Mouse (Mus musculus) thymus, postnatal 4 days (tissue): ENCODE data around the gene Zfp385c.
"Not testable (repeated sequence)": the region's sequence is repeated elsewhere in the genome, so short reads cannot be mapped to it uniquely, and the experiment has no call there.

Experiments used
- DNase-seq: peaks from one replicate; pipeline ENCODE4 v3.0.0; 2021

Gene Zfp385c

DNA sequence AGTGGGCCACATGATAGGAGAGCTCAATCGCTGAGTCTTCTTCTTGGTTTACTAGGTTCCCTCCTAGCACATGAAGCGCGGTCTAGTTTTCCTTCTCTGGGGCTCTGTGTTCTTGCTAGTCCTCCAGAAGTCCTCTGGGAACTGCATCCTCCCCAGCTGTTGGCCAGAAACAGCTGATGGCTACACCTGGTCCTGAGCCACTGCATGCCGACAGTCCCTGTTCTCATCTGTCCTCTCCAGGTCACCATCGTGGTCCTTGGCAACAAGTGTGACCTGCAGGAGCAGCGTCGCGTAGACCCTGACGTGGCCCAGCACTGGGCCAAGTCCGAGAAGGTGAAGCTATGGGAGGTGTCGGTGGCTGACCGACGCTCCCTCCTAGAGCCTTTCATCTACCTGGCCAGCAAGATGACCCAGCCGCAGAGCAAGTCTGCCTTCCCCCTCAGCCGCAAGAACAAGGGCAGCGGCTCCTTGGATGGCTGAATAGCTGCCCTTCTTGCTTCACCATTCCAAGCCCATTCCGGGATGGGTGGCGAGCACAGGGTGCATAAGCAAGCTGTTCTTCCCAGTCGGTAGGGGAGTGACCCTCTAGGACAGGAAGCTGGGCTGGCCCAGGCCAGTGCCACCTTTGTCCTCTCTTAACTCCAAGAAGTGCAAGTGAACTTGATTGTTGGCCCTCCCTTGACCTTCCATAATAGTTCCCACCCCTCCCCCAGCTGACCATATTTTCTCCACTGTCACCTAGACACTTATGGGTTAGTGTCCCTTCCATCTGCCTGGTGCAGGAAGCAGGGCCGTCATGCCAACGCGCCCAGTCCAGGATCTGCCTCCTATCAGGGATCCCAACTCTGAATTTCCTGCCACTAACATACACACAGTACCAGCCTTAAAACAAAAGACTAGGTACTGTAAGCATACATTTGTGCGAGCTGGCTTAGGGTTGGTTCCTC, 66.2 kb downstream of the Zfp385c start:
- DNase-seq = no peak

- DNase-seq = no peak
Observed at GRCm38 (mm10) chr11:100623867-100624266, 68.4 kb downstream of the Zfp385c start.

DNA sequence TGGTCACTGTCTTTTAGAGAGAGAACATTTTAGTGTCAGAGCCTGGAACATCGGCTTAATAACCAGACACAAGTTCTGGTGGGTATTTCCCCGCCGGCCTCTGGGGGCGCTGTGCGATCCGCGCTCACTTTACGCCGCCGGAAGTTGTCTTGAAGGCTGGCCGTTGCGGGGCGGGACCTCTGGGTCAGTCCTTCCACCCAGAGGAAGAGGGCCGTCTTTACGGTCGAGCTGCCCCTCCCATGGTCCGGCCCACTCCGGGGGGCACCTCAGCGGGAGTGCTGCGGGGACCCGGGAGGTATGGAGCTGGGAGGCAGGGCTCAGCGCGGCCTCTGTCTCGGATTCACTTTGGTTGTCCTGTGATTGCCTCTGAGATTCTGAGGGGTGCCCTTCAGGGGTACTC, 69.5 kb downstream of the Zfp385c start:
- peak; percentile 95 for DNase-seq

- DNase-seq = peak; percentile 67
Observed at GRCm38 (mm10) chr11:100619982-100620381, 72.3 kb downstream of the Zfp385c start, which contains the start of gene Dnajc7. Gene Dnajc7 (minus strand): TSS chr11:100620168.

DNA sequence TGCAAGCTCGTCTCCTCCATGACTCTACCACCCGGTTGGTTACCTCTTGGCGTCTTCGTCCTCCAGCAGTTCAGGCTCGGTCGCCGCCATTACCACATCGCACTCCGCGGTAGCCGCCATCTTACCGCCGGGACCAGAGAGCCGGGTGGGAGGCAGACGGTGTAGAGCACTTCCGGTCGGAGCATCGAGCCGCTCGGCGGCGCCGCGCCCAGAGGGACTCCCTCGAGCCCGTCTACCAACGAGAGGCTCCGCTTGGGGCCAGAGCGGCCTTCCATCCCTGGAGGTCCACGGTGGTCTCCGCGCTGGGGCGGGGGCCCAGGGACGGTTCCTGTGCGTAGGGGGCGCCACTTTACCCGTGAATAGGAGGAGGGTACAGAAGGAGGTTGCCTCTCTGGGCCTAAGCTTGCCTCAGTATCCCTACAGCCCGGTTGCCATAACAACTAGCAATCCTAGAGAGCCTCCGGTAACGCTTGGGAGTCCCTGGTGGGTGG, 72.7 kb downstream of the Zfp385c start:
- peak; percentile 97 for DNase-seq

DNA sequence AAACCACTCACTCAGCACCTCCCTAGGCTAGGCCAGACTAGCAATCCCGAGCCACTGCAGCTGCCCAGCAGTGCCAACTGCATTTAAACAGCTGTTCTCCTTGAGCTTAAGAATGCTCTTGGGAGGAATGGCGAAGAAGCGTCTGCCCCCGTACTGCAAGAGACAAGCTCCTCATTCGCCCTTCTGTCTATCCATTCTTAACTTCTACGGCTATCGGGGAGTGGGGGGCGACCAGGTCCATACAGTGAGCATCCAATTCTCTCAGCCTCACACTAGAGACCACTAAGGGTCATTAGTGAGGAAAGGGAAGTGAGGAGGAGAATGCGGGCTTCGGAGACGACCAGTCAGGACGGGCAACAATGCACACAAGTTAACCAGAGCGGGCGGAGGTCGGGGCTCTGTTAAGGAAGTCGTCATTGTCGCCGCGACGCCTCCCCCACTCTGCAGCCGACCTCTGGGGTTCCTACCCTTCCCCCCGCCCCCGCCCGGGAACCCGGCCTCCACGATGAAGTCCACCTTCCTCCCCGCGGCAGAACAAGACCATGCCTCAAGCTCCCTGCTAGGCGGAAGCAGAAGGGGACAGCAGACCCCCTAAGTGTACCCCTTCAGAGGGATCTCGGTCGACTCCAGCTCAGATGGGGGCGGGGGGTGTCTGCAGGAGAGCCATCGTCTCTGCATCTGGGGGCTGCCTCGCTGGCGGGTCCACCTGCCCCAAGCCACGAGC, 73.3 kb downstream of the Zfp385c start, which contains the start of gene Nkiras2:
TSS of gene Nkiras2 (plus strand) at position 484 of the 724 bp plus-strand sequence.
- DNase-seq = peak; percentile 86

DNA sequence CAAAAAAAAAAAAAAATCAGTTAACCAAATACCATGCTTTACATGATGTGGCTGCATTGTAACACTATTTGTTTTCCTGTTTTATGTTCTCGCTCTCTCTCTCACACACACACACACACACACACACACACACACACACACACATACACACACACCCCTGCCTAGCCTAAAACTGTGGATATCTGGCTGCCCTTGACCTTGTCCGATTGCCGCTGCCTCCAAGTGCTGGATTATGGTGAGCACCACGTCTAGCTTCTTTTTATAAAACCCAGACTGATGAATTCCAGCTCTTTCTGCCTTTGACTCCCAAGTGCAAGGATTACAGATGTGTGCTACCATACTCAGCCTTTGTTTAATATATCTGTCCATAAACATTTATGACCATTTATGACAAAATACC, 74.8 kb downstream of the Zfp385c start:
- no peak for DNase-seq

GRCm38 (mm10) chr11:100616836-100617235, 75.4 kb downstream of the Zfp385c start:
- not testable (repeated sequence) for DNase-seq

GRCm38 (mm10) chr11:100616332-100616731, 75.9 kb downstream of the Zfp385c start:
- no peak for DNase-seq

- DNase-seq = no peak
Observed at GRCm38 (mm10) chr11:100613241-100613640, 79.0 kb downstream of the Zfp385c start.

- no peak for DNase-seq
Observed at GRCm38 (mm10) chr11:100611627-100612026, 80.6 kb downstream of the Zfp385c start.

- no peak for DNase-seq
Observed at GRCm38 (mm10) chr11:100609997-100610680, 82.1 kb downstream of the Zfp385c start.

DNA sequence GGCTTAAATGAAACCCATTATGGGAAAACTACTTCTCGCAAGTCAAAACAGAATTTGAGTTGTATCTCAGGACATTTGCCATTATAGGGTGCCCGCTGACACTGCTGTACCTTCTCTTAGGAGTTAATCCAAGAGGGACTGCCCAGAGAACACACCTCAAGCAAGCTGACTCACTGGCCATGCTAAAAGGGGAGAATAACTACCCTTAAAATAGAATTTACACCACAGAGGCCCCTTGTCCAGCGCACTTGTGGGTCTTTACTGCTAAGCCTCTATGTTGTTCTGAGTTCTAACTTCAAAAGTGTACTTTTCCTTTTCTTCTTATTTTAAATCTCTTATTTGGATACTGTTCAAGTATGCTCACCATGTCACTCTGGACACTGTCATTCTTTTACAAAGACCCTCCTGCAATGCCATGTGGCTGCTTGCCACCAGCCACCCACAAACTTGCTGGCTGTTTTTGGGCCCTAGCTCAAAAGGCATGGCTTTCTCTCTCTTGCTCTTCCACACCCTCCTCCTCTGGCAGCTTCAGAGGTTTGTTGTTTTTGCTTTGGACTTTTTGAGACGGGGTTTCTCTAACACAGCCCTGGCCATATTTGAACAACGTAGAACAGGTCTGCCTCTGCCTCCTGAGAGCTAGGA, 82.8 kb downstream of the Zfp385c start:
- DNase-seq = no peak

- DNase-seq = no peak
Observed at GRCm38 (mm10) chr11:100608796-100609195, 83.5 kb downstream of the Zfp385c start.

GRCm38 (mm10) chr11:100607121-100607520, 85.1 kb downstream of the Zfp385c start:
- DNase-seq = no peak

DNA sequence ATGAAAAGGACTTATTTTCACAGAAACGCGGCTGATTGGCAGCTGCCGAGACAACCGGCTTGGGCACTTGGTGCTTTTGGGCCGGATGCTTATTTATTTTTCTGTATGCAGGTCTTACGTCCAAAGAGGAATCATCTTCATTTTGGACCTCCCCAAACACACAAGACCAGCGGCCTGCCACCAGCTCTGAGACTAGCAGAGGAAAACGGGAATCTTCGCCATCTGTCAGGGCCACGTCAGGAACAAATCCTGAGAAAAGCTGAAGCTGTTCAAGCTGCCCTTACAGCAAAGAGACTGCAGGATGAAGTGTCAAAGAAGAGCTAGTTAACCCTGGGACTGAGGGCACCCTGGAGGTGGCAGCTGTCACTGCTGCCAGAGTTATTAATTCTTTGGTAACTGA, 86.8 kb downstream of the Zfp385c start:
- no peak for DNase-seq

DNA sequence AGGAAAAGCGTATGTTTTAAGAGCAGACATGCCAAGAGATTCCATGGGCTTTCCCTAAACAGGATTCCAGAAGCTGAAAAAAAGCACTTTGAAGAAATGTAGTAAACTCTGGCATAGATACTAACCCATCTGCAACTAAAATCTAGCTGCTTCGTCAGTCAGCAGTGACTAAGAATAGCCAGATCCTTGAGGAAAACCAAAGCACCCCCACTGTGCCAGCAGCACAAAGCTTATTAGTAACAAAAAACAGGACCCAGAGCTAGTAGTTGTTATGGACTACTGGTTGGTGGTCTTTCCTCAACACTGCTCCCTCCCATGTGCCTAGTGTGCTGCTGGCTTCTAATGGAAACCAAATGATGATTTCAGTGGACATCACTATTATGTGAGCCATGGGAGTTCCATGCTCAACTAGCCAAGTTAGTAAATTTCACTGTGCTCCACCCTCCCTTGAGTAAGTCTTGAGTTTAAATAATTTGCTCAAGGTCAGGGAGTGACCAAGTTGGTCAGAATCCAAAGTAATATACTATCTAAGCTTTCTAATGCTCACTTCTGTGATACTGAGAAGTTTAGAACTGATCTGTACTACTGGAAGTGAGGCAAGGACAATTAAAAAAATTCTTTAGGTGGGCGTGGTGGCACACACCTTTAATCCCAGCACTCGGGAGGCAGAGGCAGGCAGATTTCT, 87.8 kb downstream of the Zfp385c start:
- DNase-seq = no peak

GRCm38 (mm10) chr11:100603813-100604212, 88.4 kb downstream of the Zfp385c start:
- DNase-seq = no peak

DNA sequence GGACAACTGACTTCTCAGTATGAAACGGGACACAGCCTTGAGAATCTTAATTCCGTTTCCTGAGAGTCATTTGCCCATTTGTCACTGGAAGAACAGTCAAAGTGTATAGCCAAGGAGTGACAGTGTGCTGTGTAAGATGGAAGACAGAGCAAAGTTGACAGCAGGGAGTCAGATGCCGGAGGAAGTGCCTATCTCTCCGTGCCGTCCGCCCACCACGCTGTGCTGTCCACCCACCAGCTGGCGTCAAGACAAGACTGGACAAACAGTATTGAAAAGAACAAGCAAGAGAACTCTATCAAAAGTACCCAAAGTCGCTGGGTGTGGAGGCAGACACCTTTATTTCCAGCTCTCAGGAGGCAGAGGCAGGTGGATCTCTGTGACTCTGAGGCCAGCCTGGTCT, 89.1 kb downstream of the Zfp385c start:
- DNase-seq = no peak

DNA sequence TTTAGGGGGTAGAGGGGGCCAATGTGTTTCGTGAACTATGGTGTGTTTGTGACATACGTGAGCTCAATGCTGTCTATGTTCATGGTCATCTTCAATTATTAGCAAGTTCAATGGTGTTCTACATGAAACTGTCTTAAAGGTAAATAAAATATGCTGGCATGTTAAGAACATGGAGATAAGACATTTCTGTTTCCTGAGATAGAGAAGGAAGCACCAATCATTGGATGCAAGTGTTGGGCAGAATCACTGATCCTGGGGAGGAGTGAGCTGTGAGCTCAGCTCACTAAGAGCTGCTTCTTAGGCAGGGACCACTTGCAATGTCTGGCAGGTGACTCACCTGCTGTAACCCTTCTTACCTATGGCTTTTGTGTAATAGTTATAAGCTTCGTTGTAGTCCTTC, 90.9 kb downstream of the Zfp385c start:
- no peak for DNase-seq

DNA sequence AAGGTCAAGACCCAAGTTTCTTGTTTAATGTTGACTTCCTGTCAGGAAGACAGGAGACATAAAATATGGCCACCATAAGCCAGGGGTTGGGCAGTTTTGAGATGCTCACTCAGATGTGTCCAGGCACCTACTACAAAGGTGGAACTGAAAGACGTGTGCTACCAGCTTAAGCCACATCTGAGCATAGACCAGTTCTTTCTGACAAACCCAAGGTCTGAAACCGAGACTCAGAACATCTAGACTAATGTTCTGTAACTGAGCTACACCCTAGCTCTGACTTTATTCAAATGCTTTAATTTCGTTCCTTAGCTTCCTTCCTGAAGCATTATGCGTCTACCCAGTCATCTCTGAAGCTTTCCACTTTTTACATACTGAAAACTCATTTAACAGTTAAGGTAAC, 94.2 kb downstream of the Zfp385c start:
- DNase-seq = no peak

- DNase-seq = no peak
Observed at GRCm38 (mm10) chr11:100595533-100595932, 96.7 kb downstream of the Zfp385c start.
